Mouse (Mus musculus): ENCODE data around the gene Dip2a. TPM values are rescaled to one million over a fixed set of nuclear protein-coding genes. Genes with fewer than 3 reads are reported as not detected.

The Dip2a gene
- polyA plus RNA-seq, 1 experiment from 2014 or later: 9.3 TPM

DNA sequence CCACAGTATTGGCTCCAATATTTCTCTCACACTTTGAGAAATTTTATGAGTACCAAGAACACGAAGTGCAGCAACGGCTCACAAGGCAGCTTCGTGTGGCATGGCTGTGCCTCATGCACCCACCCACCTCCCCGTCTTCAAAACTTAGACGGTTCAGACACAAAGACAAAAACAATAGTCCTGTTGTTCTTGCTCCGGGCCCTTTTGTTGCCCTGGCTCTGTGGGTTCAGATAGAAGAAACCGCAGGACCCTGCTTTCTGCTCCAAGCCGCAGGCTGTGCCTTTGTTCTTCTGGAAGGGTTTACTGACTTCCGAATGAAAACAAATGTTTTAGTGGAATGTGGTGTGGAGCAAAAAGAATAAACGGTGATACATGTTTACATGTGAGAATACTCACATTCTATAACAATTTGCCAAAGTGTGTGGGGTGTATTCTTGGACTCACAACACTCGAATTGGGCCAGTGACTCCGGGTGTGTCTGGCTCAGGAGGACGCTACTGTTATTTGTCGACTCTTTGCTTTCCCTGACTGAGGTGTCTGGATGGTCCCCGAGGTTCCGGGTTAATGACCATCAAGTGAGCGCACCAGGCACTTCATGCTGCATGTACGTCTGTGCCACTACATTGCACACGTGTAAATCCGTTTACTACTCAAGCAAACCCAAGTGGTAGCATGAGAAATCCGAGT, 97.0 kb downstream of the Dip2a start:
- Histone ChIP-seq H3K4me2 (ENCODE audit: low read length) (no peak overlapping the region), H3K27ac (replicated peaks; ENCODE audit: low read depth, low read length) (no peak overlapping the region), H3K9me3 (ENCODE audit: control insufficient read depth, low read length) (no peaks in the 10 kb centered on the region), H3K4me1 (ENCODE audit: control insufficient read depth, insufficient read depth, low read length) (no peaks in the 10 kb centered on the region), H3K27me3 (ENCODE audit: control insufficient read depth, insufficient read depth, low read length) (no peaks in the 10 kb centered on the region), H3K9ac (replicated peaks; ENCODE audit: low read length) (no peak overlapping the region), H3K4me3 (replicated peaks; ENCODE audit: low read depth, low read length) (no peak overlapping the region), H3K36me3 (ENCODE audit: control insufficient read depth, insufficient read depth, low read length) (no peaks in the 10 kb centered on the region)
- ATAC-seq (ENCODE audit: low FRiP score, low TSS enrichment) (no peak), DNase-seq (no peak)
- WGBS: 36% methylated on average over 21 of the region's 21 CpGs

DNA sequence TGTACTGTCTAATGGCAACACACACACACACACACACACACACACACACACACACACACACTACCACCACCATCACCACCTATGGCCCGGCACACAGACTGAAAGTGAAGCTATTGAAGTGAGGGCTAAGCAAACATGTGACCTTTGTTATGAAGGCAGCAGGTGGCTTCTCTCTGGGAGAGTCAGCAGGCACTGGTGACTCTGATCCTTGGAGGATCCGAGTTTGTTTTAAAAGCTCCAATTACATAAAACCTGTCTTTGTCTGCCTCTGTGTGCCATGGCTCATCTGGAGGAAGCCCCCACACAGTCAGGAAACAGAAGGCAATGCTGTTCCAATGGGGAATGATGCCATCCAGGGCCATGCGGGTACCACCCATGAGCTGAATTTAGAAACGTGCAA, 98.5 kb downstream of the Dip2a start:
- Histone ChIP-seq H3K27ac (replicated peaks; ENCODE audit: low read depth, low read length) (no peak overlapping the region), H3K4me3 (replicated peaks; ENCODE audit: low read depth, low read length) (no peak overlapping the region), H3K4me1 (ENCODE audit: control insufficient read depth, insufficient read depth, low read length) (no peaks in the 10 kb centered on the region), H3K9ac (replicated peaks; ENCODE audit: low read length) (no peak overlapping the region), H3K36me3 (ENCODE audit: control insufficient read depth, insufficient read depth, low read length) (no peaks in the 10 kb centered on the region), H3K27me3 (ENCODE audit: control insufficient read depth, insufficient read depth, low read length) (no peaks in the 10 kb centered on the region), H3K4me2 (ENCODE audit: low read length) (no peak overlapping the region), H3K9me3 (ENCODE audit: control insufficient read depth, low read length) (no peaks in the 10 kb centered on the region)
- no peak for DNase-seq
- no peak for ATAC-seq (ENCODE audit: low FRiP score, low TSS enrichment)
- 67% methylated on average over 4 of the region's 4 CpGs for WGBS

DNA sequence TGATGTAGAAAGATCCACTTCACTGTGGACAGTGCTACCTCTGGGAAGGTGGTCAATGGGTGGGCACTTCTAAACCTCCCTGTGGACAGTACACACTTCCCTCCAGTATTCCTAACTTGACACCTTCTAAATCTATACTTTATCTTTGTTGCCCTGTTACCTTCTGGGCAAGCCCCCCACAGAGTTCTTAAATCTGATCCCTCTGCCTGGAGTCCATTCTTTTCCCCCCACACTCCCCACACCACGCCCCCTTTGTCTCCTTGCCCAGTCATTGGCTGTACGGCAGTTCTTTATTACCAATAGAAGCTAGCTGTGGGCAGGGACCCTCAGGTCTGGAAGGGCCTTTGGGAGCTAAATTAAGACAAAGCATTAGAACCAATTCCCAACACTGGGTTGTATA, 100.0 kb downstream of the Dip2a start:
- H3K4me1 ChIP-seq (ENCODE audit: control insufficient read depth, insufficient read depth, low read length): no peaks in the 10 kb centered on the region
- no peaks in the 10 kb centered on the region for H3K9me3 ChIP-seq (ENCODE audit: control insufficient read depth, low read length)
- no peak overlapping the region for H3K27ac ChIP-seq (replicated peaks; ENCODE audit: low read depth, low read length)
- H3K4me3 ChIP-seq (replicated peaks; ENCODE audit: low read depth, low read length): no peak overlapping the region
- H3K9ac ChIP-seq (replicated peaks; ENCODE audit: low read length): no peak overlapping the region
- H3K4me2 ChIP-seq (ENCODE audit: low read length): no peak overlapping the region
- DNase-seq (no peak), ATAC-seq (ENCODE audit: low FRiP score, low TSS enrichment) (no peak)
- WGBS: 76% methylated on average over 2 of the region's 2 CpGs
- H3K36me3 ChIP-seq (ENCODE audit: control insufficient read depth, insufficient read depth, low read length): no peaks in the 10 kb centered on the region
- H3K27me3 ChIP-seq (ENCODE audit: control insufficient read depth, insufficient read depth, low read length): no peaks in the 10 kb centered on the region

DNA sequence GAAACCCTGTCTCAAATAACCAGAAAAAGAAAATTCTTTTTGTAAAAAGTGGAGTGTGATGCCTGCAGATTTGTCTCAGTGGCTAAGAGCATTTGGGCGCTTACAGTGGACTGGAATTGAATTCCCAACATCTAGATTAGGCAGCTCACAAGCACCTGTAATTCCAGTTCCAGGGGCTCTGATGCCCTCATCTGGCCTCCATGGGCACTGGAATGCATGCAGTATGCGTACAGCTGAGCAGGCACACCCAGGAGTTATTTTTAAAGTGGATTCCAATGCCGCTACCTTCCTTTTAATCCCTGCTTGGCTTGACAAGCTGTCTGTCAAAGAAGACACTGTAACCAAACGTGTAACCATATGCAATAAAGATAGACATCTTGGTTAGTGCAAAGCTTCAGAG, 105.7 kb downstream of the Dip2a start:
- ATAC-seq (ENCODE audit: low FRiP score, low TSS enrichment) (no peak), DNase-seq (no peak)
- H3K9ac ChIP-seq (replicated peaks; ENCODE audit: low read length): no peak overlapping the region
- no peaks in the 10 kb centered on the region for H3K9me3 ChIP-seq (ENCODE audit: control insufficient read depth, low read length)
- 82% methylated on average over 4 of the region's 4 CpGs for WGBS
- no peaks in the 10 kb centered on the region for H3K27me3 ChIP-seq (ENCODE audit: control insufficient read depth, insufficient read depth, low read length)
- H3K4me1 ChIP-seq (ENCODE audit: control insufficient read depth, insufficient read depth, low read length): peaks cover 22% of the 10 kb centered on the region
- H3K4me2 ChIP-seq (ENCODE audit: low read length): no peak overlapping the region
- H3K36me3 ChIP-seq (ENCODE audit: control insufficient read depth, insufficient read depth, low read length): 0 out of 2 replicates have a peak, but pooled peaks cover 9% of the 10 kb centered on the region
- H3K27ac ChIP-seq (replicated peaks; ENCODE audit: low read depth, low read length): no peak overlapping the region
- no peak overlapping the region for H3K4me3 ChIP-seq (replicated peaks; ENCODE audit: low read depth, low read length)

DNA sequence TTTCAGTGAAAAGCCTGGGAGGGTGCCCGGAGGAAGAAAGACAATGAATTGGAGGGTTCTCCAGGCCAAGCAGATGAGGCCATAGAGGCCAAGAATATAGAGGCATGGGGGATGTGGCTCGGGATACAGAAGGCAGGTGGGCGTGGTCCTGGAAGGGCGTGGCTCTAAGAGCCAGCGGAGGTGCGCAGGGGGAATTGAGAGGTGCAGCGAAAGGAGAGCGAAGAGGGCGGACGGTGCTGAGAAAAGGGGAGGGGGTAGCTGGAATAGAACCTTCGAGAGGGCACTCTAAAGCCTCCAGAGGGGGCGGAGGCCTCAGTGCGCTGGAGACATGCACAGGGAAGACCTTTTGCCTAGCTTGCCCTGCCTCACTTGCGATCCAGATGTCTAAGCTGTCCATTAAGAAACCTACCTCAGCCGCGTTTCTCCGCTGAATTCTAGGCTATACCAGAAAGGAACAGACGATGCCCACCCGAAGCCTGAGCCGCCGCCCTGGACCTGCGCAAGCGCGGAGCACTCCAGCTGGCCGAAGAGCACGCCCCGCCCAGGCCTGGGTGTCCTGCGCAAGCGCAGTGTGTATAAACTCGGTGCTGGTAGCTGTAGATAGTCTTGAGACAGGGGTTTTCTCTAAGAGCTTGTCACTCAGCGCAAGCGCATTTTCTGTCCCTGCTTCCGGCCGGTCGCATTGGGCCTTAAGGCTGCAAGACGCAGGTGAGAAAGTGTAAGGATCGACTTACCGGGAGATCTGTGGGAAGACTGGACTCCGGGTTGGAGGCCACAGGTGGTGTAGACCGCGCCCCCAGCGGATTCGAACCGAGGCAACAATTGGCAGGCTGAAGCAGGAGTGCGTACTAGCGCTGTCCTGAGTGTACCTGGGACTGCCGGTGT, 107.5 kb downstream of the Dip2a start, which contains the start of gene Prmt2:
TSS of gene Prmt2 (minus strand) at position 525 of the 885 bp plus-strand sequence.
- Histone ChIP-seq H3K9me3 (ENCODE audit: control insufficient read depth, low read length) (no peaks in the 10 kb centered on the region), H3K36me3 (ENCODE audit: control insufficient read depth, insufficient read depth, low read length) (0 out of 2 replicates have a peak, but pooled peaks cover 9% of the 10 kb centered on the region), H3K27ac (replicated peaks; ENCODE audit: low read depth, low read length) (peak within 1 kb of the TSS; percentile 95), H3K4me2 (ENCODE audit: low read length) (peak within 1 kb of the TSS; percentile 69), H3K4me1 (ENCODE audit: control insufficient read depth, insufficient read depth, low read length) (peaks cover 26% of the 10 kb centered on the region), H3K9ac (replicated peaks; ENCODE audit: low read length) (peak within 1 kb of the TSS; percentile 83), H3K4me3 (replicated peaks; ENCODE audit: low read depth, low read length) (peak within 1 kb of the TSS; percentile 76), H3K27me3 (ENCODE audit: control insufficient read depth, insufficient read depth, low read length) (no peaks in the 10 kb centered on the region)
- ATAC-seq (ENCODE audit: low FRiP score, low TSS enrichment): peak; percentile 97
- under 1% methylated on average over 47 of the region's 47 CpGs for WGBS
- DNase-seq: peak; percentile 98

DNA sequence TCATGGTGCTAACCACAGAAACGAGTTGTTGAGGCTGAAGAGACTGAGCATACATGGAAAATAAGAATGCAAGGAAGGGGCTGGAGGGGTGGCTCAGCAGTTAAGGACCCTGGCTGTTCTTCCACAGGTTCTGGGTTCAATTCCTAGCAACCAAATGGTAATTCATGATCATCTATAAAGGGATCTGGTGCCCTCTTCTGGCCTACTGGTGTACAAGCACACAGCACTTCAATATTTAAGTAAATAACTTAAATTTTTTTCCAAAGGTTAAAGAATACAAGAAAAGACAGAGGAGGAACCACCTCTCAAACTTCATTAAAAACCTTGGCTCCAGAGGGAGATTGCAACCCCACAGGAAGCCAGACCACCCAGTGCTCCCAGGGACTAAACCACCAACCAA, 115.5 kb downstream of the Dip2a start:
- H3K27ac ChIP-seq (replicated peaks; ENCODE audit: low read depth, low read length): no peak overlapping the region
- no peak overlapping the region for H3K4me3 ChIP-seq (replicated peaks; ENCODE audit: low read depth, low read length)
- no peak overlapping the region for H3K4me2 ChIP-seq (ENCODE audit: low read length)
- no peaks in the 10 kb centered on the region for H3K27me3 ChIP-seq (ENCODE audit: control insufficient read depth, insufficient read depth, low read length)
- ATAC-seq (ENCODE audit: low FRiP score, low TSS enrichment) (no peak), DNase-seq (no peak)
- H3K9ac ChIP-seq (replicated peaks; ENCODE audit: low read length): no peak overlapping the region
- H3K9me3 ChIP-seq (ENCODE audit: control insufficient read depth, low read length): no peaks in the 10 kb centered on the region
- WGBS: 82% methylated on average over 1 of the region's 1 CpGs
- H3K36me3 ChIP-seq (ENCODE audit: control insufficient read depth, insufficient read depth, low read length): peaks cover 28% of the 10 kb centered on the region
- H3K4me1 ChIP-seq (ENCODE audit: control insufficient read depth, insufficient read depth, low read length): 0 out of 2 replicates have a peak, but pooled peaks cover 4% of the 10 kb centered on the region

DNA sequence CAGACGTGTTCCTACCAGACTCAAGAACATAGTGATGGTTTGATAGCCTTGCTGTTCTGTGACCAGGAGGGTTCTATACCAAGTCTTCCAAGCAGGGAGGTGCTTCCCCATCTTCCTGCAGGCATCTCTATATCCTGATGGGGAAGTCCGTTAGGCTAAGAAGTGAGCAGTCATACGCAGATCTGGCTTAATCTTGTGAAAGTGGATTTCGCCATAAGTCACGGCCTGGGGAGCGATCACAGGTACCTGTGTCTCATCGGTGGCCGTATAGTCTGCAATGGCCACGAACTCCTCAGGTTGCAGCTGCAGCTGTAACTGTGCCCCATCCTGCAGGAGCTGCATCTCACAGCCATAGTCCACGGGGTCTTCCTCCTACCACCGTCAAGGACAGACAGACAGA, 119.1 kb downstream of the Dip2a start:
- Histone ChIP-seq H3K4me1 (ENCODE audit: control insufficient read depth, insufficient read depth, low read length) (no peaks in the 10 kb centered on the region), H3K27ac (replicated peaks; ENCODE audit: low read depth, low read length) (no peak overlapping the region), H3K36me3 (ENCODE audit: control insufficient read depth, insufficient read depth, low read length) (peaks cover 65% of the 10 kb centered on the region), H3K9ac (replicated peaks; ENCODE audit: low read length) (no peak overlapping the region), H3K9me3 (ENCODE audit: control insufficient read depth, low read length) (no peaks in the 10 kb centered on the region), H3K27me3 (ENCODE audit: control insufficient read depth, insufficient read depth, low read length) (no peaks in the 10 kb centered on the region), H3K4me3 (replicated peaks; ENCODE audit: low read depth, low read length) (no peak overlapping the region), H3K4me2 (ENCODE audit: low read length) (no peak overlapping the region)
- DNase-seq: no peak
- ATAC-seq (ENCODE audit: low FRiP score, low TSS enrichment): no peak
- WGBS: 96% methylated on average over 11 of the region's 11 CpGs

DNA sequence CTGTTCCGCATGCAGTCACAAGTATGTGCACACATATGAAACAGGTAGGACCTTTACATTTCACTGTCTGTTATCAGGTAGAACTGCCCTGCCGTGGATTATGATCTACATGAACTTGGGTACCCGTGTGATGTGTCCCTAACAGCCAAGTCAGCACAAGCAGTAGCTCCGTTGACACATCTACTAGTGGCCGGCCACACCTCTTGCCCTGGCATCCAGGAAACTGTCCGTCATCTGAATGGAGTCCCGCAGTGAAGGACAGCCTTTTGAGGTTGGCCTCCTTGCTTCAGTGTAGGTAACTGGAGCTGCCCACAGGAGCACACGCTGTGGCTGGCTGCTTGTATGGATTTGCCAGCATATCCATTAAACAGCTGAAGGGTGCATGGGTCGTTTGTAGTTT, 126.9 kb downstream of the Dip2a start:
- Histone ChIP-seq H3K9me3 (ENCODE audit: control insufficient read depth, low read length) (peaks cover 10% of the 10 kb centered on the region), H3K4me2 (ENCODE audit: low read length) (no peak overlapping the region), H3K27me3 (ENCODE audit: control insufficient read depth, insufficient read depth, low read length) (no peaks in the 10 kb centered on the region), H3K9ac (replicated peaks; ENCODE audit: low read length) (no peak overlapping the region), H3K4me1 (ENCODE audit: control insufficient read depth, insufficient read depth, low read length) (no peaks in the 10 kb centered on the region), H3K4me3 (replicated peaks; ENCODE audit: low read depth, low read length) (no peak overlapping the region), H3K36me3 (ENCODE audit: control insufficient read depth, insufficient read depth, low read length) (peaks cover 100% of the 10 kb centered on the region), H3K27ac (replicated peaks; ENCODE audit: low read depth, low read length) (no peak overlapping the region)
- ATAC-seq (ENCODE audit: low FRiP score, low TSS enrichment): no peak
- DNase-seq: no peak
- 88% methylated on average over 9 of the region's 9 CpGs for WGBS

Measured in midbrain, embryonic 14.5 days (tissue).